Mouse (Mus musculus) erythroid progenitor cell, adult 5-6 weeks (primary cell): ENCODE data around the gene Lrch3. TPM values are rescaled to one million over a fixed set of nuclear protein-coding genes. Genes with fewer than 3 reads are reported as not detected.
"Not testable (repeated sequence)": the region's sequence is repeated elsewhere in the genome, so short reads cannot be mapped to it uniquely, and the experiment has no call there.

Experiments used
- ATAC-seq: replicated peaks from 2 replicates; pipeline ENCODE4 v1.8.0; 2016; ENCODE audit warnings: moderate number of reproducible peaks, mild to moderate bottlenecking, moderate TSS enrichment, inconsistent platforms; ENCODE audit not compliant: poor library complexity, low FRiP score, severe bottlenecking
- total RNA-seq, 2 experiments: library from RNA; stranded (forward) in 1 of 2; stranded (reverse) in 1 of 2; fragments of 150-400 nt in 1 of 2; fragments of 186-747, 209-891 nt in 1 of 2; gene quantifications; 2 replicates each; pipeline versions ENCODE4 v1.2.3 to v1.2.4; 2015 to 2017; ENCODE audit warnings: low replicate concordance in 2 of 2

Gene Lrch3
- total RNA-seq, 2 experiments from 2014 or later = 17.6 to 19.9 TPM

GRCm38 (mm10) chr16:32906186-32906585 is 7.7 kb upstream of the Lrch3 start:
- ATAC-seq = no peak

GRCm38 (mm10) chr16:32906727-32907126 is 7.2 kb upstream of the Lrch3 start:
- no peak for ATAC-seq

- no peak for ATAC-seq
These were observed 688 bp upstream of the Lrch3 start for GRCm38 (mm10) chr16:32913212-32913611.

DNA sequence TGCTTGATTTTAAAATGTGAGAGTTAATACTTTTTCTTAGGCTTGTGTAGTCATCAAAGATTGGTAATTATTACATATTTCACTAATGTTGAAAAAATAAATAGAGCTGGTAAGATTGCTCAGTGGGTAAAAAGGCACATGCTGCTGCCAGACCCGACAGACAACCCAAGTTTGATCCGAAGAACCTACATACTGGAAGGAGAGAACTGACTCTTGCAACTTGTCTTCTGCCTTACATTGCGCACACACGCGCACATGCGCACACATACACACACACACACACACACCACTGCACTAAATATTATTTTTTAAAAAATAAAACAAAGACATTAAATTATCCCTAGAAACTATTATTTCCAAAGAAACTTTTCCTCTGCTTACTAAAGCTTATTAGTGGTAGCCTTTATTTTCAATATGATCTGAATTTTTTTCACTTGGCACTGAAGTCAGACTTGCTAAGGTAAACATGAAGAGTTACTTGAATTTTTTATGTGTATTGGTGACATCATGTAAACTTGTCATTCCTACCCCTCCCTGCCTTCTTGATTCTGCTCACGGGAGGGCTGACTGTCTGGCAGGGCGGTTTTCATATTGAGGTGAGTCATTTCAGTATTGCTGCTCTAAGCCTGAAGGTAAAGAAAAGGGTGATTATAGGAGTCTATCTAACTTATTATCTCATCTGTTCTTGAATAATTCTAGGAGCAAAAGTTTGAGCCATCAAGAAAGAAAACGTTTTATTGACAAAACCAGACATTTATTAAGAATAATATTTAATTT is 1.6 kb downstream of the Lrch3 start:
- ATAC-seq = no peak

DNA sequence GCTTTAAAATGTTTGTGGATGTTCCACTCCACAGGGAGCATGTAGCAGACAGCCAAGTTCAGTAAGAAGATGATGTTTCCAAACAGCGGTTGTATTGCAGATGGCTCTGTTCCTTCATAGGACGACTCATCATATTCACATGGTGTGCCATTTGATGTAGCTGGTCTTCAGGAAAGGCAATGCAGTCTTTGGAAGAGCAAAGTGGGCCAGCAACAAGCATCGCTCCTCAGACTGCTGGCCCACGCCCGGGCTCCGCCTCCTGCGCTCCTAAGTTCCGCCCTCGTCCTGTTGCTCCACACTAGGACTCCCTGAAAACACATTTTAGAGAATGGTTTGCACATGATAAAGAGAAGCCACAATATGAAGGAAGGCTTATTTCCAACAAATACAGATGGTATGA is 12.7 kb downstream of the Lrch3 start:
- not testable (repeated sequence) for ATAC-seq

DNA sequence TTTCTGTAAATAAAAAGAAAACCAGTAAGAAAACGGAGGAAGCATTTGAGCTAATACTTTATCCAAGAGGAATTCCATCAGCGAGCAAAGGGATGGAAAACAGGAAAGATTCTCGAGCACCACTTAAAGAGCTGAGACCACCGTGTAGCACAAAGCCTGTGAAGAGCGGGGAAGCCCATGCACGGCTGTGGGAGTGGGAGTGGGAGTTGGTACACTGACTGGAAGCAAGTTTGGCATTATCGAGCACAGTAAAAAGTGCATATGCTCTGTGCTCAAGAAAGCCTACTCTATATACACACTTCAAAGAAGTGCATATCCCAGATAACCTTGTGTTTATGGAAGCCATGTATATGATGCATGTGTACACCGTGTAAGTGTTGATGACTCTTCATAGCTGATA is 13.1 kb downstream of the Lrch3 start:
- ATAC-seq = no peak

DNA sequence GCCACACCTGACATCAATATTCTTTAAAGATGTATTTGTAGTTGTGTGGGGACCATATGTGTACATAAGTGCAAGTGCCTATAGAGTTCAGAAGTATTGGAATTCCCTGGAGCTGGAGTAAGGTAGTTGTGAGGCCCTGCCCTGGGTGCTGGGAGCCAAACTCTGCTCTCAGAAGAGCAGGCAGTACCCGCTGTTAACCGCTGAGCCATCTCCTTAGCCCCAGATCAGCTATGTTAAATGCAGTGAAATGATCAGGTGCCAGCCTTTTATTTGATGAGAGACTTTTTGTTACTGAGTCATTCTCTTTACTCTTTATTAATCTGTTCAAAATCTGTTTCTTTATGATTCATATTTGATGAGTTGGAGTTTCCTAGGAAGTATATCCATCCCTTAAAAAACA is 16.0 kb downstream of the Lrch3 start:
- no peak for ATAC-seq

DNA sequence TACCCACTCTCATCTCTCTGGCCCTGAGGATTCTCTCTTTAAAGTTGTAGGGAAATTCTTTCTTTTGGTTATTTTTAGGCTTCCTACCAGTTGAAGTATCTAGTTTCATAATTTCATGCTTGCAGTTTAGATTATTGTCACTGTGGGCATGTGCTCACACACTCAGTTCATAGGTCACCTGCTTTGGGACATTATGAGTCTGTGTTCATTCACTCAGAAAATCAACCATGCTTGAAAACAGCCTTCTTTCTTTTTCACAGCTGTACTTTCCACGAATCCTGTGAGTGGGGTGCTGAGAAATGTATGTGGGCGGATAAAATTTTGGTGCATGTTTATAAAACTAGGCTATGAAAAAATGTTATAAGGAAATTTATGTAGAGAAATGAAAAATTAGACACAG is 20.6 kb downstream of the Lrch3 start:
- ATAC-seq = no peak

DNA sequence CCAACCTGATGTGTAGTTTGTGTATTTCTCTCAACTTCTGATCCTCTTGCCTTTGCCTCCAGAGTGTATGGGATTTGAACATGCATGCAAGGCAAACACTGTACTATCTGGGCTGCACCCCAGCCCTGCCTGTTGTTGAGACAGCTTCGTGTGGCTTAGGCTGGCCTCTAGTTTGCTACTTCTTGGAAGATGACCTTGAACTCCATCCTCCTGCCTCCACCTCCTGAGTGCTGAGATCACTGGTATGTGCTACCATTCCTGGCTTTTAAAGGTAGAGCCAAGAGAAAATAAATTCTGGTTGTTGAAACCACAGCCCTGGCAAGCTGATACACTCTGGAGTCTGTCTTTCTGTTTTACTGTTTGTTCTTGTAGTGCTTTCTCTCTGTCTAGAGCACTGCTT is 21.2 kb downstream of the Lrch3 start:
- ATAC-seq = no peak

DNA sequence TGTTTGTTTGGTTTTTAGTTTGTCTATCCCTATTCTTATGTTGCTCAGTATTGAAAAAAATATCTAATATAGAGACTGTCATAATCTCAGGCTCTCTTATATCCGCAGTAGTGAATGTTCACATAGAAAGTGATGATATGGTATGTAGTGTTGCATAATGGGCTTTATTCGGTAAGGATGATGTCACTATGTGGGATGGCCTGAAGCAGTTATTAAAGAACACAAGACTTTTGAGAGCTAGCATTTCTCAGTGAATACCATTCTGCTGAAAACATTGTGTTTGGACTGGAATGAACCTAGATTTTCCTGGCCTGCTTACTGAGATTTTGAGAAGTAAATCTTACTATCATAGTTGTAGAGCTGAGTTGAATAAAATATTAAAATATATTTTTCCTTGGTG is 23.5 kb downstream of the Lrch3 start:
- ATAC-seq = no peak

- not testable (repeated sequence) for ATAC-seq
These were observed 25.4 kb downstream of the Lrch3 start for GRCm38 (mm10) chr16:32939301-32939700.

DNA sequence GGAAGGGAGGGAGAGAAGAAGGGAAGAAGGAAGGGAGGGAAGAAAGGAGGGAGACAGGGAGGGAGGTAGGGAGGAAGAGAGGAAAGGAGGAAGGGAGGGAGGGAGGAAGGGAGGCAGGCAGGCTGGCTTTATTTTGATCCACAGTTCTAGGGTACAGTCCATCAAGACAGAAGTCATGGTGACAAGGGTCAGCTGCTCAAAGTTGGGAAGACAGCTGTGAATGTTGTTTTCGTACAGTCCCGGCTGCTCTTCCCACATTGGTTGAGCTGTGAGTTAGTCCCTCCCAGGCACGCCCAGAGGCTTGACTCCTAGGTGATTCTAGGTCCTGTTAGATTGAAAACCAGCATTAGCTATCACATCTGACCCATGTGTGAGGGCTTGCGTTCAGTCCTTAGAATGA is 25.8 kb downstream of the Lrch3 start:
- not testable (repeated sequence) for ATAC-seq

- not testable (repeated sequence) for ATAC-seq
These were observed 27.3 kb downstream of the Lrch3 start for GRCm38 (mm10) chr16:32941226-32941625.

DNA sequence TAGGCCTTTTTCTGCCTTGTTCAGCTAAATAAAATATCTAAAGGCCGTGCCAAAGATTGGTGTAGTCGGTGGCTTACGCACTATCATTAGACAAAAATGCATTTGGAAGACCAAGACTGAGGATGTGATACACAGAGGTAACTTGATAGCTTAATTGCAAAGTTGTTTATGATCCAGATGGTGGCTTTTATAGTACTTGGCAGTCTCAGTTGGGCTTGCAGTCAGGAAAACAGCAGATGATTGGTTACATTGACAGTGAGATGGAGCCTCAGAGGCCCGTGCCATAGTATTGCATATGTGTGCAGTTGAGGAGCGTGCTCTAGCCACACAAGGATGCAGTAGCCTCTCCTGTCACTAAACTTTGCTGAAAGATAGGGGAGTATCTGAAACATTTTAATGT is 28.8 kb downstream of the Lrch3 start:
- no peak for ATAC-seq

DNA sequence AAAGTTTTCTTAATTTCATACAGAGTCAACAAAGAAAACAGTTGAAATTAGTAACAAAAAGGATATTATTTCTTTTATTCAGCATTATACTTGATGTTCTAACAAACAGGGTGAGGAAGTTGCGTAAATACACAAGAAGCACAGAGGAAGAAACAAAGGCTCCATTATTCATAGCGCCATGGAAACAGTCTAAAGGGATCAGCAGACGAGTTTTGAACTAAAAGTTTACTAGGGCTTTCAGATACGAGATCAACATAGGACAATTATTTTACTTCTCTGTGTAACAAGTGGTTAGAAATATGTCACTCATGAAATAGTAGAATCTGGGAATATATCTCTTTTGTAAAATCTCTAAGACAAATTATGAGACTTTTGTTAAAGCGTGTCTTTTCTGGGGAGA is 31.5 kb downstream of the Lrch3 start:
- ATAC-seq = no peak

GRCm38 (mm10) chr16:32948016-32948415 is 34.1 kb downstream of the Lrch3 start:
- ATAC-seq = no peak

GRCm38 (mm10) chr16:32948656-32949055 is 34.8 kb downstream of the Lrch3 start:
- no peak for ATAC-seq

DNA sequence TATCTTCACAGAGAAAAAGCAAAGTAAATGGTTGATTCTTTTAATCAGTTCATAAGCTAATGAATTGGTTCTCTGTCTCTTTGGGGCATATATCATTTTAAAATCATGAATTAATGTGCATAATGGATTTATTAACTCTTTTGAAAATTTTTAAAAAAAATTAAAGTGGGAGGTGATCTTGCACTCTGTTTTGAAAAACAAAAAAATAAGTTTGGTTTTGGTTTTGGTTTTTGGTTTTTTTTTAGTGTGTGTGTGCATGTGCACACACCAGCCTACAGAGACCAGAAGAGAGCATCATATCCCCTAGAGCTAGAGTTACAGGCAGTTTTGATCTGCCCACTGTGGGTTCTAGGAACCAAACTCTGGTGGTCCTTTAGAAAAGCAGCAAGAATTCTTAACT is 35.4 kb downstream of the Lrch3 start:
- no peak for ATAC-seq

DNA sequence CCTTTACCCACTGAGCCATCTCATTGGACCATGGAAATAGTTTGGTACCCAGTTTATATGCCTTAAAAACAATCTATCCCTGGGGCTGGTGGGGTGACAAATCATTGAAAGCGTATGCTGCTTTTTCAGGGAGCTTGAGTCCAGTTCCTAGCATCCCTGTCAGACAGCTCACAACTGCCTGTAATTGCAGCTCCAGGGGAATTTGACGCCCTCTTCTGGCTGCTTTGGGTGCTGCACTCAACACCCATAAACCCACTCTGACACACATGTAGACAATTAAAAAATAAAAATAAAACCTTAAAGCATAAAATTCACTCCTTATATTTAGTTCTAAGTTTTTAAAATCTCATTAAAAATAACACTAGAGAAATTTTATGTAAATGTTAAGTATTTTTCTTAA is 37.2 kb downstream of the Lrch3 start:
- no peak for ATAC-seq

- ATAC-seq = no peak
These were observed 39.9 kb downstream of the Lrch3 start for GRCm38 (mm10) chr16:32953806-32954205.

DNA sequence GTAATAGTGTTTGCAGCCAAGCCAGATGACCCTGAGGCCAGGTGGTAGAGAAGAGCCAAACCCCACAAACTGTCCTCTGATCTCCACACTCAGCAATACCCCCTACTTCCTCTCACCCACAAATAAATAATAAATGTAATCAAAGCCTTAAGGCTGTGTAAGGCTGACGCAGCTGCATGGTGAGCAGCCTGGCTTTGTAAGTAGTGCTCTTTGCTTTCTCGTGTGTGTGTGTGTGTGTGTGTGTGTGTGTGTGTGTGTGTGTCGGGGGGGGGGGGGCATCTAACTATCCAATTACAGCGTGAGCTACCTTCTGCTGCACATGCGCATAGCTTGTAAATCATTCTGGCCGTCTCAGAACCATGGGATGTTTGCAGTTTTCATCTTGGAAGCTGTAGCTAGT is 40.4 kb downstream of the Lrch3 start:
- ATAC-seq = no peak

- ATAC-seq = no peak
These were observed 43.0 kb downstream of the Lrch3 start for GRCm38 (mm10) chr16:32956889-32957288.
